Mouse (Mus musculus): ENCODE data around the gene Rpl27.
A peak's percentile ranks its signal among the peaks of the same experiment; 100 is the strongest.
"Not testable (repeated sequence)": the region's sequence is repeated elsewhere in the genome, so short reads cannot be mapped to it uniquely, and the experiment has no call there.

Gene Rpl27

DNA sequence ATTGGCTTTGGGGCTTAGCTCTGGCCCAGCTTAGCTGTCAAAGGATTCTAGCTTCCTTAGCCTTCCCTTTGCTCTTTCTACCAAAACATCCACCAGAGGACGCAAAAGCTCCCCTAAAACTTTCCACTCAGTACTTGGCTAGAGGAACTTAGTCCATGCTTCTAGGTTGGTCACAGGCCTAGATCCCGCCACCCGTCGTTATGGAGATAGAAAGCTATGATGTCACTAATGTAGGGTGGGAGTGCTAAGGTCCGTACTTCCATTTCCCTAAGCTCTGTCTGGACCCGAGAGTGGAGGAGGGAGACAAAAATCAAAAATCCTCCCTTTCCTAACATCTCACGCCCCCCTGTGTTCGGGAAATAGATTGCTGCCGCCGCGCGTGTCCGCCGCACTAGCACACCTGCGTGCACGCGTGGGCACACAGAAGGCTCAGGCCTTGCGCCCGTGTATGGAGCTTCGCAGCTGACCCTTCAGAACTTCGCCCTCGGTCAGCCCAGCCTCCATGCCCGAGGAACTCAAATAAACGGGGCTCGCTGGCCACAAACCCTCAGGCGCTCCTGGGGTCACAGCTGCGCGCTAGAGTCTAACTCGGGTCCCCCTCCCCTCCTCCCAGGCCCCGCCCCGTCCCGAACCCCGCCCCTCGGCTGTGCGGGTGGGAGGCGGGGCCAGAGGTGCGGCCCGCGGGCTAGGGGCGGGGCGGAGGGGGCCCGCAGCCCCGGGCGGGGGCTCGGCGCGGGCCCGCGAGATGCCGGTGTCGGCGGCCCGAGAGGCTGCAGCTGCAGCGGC is 25.6 kb downstream of the Rpl27 start:
- DNase-seq (ENCODE audit: low spot score in 2 of 2), result peak in 1 of 2 experiments; percentile 77

DNA sequence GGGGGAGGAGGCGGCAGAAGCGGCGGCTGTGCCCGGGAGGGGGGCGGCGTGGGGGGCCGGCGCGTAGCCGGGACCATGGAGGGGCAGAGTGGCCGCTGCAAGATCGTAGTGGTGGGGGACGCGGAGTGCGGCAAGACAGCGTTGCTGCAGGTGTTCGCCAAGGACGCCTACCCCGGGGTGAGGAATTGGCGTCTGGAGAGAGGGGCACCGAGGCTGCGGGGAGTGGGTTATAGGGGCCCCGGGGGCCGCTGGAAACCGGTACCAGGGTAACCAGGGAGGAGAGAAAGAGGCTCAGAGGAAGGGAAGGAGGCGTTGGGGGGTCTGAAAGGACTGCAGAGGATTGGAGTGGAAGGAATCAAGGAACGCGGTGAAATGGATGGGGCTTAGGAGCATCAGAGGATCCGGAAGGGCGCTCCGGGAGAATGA is 26.2 kb downstream of the Rpl27 start:
- no peak for DNase-seq (ENCODE audit: low spot score in 2 of 2)

DNA sequence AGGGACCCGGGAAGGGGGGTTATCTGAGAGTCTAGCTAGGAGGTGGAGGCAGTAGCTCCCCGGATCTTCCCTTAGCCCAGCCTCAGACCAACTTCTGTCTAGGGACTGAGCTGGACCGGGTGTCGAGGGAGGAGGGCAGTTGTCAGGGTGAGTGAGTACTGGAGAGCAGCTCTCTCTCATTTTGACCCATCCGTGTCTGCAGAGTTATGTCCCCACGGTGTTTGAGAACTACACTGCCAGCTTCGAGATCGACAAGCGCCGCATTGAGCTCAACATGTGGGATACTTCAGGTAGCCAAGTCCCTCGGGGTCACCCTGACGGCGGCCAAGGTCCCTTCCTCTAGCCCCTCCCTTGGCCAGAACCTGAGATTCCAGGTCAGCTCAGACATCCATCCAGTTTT is 26.6 kb downstream of the Rpl27 start:
- no peak for DNase-seq (ENCODE audit: low spot score in 2 of 2)

DNA sequence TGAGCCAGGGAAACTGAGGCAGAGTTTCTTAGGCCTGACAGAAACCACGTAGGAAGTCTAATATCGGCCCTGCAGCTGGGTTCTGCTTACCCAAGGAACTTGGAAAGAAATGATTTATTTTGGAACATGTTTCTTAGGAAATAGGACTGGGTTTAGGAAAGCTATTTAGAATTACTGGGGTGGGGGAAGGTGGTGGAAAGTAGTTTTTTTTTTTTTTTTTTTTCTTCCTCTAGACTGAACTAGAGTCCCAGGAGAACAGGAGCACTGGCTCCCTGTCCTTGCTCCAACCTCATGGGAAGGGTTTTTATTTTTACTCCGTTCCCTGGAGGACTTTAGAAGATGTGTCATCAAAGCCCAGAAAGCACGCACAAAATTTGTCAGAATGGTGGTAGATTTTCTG is 27.1 kb downstream of the Rpl27 start:
- DNase-seq (ENCODE audit: low spot score in 2 of 2), result no peak

DNA sequence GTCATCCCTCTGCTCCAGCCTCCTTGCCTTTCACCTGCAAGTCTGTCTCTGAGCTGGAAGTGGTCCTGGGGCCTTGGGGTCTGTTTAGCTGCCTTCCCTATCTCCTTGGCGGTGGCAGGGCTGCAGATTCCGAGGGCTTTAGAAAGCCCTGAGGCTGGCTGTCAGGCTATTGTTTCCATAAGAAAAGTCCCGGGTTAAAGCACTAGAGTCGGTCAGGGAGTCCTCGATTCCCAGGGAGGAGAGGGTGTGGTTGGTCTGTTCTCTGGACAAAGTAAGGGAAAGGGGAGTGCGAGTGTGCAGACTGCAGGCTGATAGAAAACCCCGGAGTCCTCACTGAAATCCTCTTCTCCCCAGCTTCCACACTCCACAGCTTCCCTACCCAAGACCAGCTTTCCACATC is 28.1 kb downstream of the Rpl27 start:
- no peak for DNase-seq (ENCODE audit: low spot score in 2 of 2)

DNA sequence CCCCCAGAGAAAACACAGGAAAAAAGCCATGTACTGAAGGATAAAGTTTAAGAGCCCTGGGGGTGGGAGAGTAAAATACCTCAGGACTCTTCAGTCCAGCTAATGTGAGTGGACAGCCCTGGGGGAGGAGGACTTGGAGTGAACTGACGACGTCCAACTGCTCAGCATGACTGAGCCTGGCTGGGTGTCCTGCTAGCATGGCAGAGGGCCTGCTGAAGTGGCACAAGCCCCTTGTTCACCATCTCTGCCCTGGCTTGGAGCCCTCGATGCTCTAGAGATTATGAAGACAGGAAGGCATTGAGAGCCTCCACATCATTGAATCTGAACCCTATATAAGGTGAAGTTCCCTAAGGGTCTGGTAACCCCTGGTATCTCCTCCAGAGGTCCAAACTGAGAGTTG is 29.8 kb downstream of the Rpl27 start:
- DNase-seq (ENCODE audit: low spot score in 2 of 2), result no peak

DNA sequence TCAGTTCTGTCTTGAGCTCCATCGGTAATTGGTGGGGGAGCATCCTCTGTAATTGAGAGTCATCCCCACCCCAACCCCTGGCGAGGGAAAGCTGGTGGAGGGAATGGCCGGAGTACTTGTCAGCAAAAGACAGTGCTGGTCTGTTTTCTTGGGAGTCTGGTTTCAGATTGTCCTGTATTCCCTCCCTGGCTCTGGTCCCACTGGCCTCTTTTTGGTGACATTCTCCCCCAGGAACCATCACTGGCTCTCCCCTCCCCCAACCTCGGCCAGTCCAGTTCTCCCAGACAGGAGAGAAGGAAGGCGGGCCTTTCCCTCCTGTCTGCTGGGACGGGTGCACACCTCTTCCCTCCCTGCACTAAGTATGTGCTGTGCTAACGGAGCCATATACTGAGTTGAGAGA is 30.2 kb downstream of the Rpl27 start:
- DNase-seq (ENCODE audit: low spot score in 2 of 2), result peak in 1 of 2 experiments; percentile 43

DNA sequence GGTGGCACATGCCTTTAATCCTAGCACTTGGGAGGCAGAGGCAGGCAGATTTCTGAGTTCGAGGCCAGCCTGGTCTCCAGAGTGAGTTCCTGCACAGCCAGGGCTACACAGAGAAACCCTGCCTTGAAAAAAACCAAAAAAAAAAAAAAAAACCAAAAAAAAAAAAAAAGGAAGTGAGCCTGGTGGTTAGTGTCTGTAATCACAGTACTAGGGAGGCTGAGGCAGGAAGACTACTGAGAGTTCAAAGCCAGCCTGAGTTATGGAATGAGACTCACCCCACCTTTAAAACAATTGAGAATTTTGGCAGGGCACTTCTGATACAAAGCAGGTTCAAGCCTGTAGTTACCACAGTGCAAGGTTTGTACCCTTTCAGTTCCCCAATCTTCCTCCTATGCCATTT is 31.6 kb downstream of the Rpl27 start:
- not testable (repeated sequence) for DNase-seq (ENCODE audit: low spot score in 2 of 2)

DNA sequence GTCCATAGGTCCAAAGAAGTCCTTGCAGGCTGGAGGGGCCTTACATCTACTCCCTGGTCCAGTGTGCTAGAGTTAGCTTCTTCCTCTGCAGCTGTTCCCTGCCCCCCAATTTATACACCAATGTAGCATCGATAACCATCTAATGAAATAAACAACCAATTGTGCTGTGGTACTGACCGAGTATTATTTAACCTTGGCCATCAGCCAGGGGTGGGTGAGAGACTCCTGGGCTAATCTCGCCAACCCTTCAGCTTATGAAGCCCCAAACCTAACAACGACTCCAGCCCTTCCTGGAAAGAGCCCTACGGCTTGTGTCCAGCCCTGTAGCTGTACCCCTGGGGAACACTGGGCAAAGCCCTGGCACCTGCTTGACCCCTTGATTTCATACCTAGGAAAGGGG is 32.2 kb downstream of the Rpl27 start:
- DNase-seq (ENCODE audit: low spot score in 2 of 2), result no peak

DNA sequence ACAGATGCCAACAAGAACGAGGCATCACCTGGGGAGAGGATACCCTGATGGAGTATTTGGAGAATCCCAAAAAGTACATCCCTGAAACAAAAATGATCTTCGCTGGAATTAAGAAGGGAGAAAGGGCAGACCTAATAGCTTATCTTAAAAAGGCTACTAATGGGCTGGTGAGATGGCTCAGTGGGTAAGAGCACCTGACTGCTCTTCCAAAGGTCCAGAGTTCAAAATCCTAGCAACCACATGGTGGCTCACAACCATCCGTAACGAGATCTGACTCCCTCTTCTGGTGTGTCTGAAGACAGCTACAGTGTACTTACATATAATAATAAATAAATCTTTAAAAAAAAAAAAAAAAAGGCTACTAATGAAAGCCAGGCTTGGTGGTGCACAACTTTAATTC is 34.3 kb downstream of the Rpl27 start:
- not testable (repeated sequence) for DNase-seq (ENCODE audit: low spot score in 2 of 2)

DNA sequence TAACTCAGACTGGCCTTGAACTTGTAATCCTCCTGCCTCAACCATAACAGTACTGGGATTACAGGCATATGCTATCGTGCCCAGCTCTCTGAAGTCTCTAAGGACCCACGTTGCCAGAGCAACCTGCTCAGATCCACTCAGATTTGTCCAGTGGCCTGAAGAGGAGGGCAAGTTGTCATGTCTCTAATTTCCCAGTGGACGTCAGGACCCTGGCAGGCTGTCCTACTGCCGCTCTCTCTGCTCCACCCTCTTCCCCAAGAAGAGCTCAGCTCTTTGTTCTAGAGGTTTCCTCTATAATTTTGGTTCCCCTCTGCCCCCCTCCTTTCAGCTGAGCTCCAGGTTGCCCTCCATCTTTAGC is 35.1 kb downstream of the Rpl27 start:
- DNase-seq (ENCODE audit: low spot score in 2 of 2), result peak in 1 of 2 experiments; percentile 68

DNA sequence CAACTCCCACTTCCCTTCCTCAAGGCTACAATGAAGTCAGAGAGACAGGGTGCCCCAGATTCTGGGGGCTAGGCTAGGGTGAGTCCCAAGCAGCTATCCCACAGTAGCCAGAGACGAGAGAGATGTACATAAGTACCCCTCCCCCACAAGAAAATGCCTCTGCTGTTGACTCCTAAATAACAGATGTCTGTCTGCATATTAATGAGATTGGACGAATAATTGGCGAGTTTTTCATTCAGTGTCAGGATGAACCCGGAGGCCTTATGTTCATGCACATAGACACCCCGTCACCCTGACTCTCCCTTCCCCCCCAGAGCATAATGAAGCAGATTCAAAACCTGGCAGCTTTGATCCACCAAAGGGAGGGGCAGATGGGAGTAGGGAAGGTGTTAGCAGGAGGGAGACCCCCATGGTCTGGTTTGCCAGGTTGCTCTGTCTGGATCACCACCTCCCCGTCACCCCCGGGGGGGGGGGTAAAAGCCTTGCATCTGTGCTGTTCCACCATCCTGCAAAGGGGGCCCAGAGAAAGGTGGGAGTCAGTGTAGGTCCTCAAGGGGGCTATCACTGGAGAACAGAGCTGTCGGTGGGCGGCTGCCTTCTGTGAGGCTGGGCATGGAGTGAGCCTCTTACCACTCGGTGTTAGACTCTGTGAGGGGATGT is 35.6 kb downstream of the Rpl27 start:
- peak in 1 of 2 experiments; percentile 54 for DNase-seq (ENCODE audit: low spot score in 2 of 2)

DNA sequence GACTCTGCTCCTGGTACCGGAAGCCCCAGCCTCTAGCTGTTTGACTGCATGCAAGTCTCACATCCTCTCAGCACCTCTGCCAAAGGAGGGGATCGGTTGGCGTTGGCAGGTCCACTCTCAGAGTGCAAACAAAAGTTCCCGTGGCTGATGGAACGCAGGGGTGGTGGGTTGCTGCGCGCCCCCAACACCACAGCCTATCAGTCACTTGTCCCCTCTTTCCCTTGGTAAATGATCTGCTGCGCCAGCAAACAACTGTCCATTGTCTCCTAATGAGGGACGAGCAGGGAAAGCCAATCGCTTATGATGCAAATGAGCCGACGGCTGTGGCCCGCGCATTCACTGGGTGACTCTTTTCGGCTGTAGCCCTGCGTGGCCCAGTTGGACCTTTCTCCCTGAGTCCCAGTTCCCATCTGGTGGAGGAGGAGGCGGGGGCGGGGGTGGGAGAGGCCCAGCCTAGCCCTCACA is 37.1 kb downstream of the Rpl27 start:
- peak in 1 of 2 experiments; percentile 42 for DNase-seq (ENCODE audit: low spot score in 2 of 2)

DNA sequence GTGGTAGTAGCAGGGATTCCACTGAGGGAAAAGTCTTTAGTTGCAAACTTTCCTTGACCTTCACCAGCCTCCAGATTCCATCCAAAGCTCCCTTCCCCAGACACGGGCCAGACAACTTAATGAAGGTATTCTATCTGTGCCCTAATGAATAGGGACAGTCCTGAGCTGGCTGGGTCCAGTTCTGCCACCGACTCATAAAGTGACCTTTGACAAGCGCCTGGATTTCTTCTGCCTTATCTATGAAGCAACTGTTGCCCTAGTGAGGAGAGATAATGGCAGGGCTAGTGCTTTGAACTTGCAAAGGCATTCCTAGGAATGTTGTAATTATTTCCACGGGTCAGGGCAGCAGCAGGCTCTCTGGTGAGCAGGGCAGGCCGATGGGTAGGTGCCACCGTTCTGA is 38.8 kb downstream of the Rpl27 start:
- no peak for DNase-seq (ENCODE audit: low spot score in 2 of 2)

DNA sequence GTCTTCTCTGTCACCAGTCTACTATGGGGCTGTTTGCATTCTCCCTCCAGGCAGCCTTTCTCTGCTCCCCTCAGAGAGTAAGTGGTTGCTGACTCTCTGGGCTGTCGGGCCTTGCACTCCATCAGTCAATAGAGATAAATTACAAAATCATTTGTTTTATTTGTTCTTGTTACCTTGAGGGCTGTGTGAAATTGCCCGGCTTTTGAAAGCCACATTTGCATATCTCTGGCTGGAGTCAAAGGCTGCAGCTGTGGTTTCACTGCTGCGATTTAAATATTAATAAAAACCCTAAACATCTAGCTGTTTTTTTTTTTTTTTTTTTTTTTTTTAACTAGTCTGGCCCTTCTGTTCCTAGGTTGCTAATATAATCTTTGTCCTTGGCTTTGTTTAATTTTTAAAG is 41.7 kb downstream of the Rpl27 start:
- DNase-seq (ENCODE audit: low spot score in 2 of 2), result no peak

DNA sequence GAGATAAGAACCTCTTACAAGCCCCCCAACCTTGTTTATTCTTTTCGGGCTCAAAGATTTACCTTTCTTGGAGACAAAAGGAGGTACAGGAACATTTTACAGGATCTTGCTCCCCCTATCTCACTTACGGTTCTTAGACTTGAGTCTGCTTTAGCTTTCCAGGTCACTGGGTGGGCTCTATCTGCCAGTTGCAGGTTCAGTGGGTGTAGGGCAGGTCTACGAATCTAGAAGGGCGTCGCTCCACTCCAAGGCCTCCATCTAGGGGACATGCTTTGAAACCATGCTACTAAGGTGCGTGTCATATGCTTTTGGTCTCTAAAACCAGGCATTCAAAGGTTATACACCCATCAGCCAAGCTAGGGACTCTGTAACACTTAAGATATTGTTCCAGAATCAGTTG is 42.1 kb downstream of the Rpl27 start:
- no peak for DNase-seq (ENCODE audit: low spot score in 2 of 2)

DNA sequence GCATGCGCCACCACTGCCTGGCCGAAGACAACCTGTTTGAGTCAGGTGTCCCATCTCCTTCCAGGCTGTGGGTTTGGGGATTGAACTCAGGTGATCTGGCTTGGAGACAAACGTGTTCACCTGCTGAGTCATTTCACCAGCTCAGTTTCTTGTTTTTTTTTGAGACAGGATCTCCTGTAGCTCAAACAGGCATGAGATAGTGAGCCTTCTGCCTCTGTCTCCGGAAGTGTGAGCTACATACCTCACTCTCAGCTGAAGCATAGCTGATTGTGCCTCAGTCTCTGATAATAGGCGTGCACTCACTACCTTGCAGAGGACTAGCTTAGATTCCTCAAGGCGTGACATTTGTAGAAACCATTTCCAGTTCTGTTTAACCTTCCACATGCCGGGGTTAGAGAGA is 42.7 kb downstream of the Rpl27 start:
- no peak for DNase-seq (ENCODE audit: low spot score in 2 of 2)

DNA sequence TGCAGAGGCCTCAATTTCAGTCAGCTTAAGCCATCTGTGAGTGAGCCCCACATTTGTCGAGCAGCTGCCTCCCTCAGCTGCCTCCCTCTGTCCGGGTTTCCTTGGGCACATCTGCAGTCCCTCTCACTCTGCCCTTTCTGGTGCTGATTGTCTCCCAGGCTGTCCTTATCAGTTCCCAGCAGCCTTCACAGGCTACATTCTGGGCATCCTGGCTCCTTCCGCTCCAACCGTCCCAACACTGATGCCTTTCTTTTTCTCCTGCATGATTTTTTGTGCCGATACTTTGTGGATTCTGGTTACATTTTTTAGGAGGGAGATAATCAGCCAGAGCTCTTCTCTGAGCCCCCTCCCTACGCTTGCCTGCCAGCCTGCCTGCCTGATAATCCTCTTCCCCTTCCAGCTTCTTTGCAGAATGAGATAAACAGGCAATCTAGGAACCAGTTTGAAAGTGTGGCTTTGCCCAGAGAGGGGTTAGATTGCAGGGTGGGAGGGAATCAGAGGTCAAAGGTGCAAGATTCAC is 43.5 kb downstream of the Rpl27 start:
- DNase-seq (ENCODE audit: low spot score in 2 of 2), result no peak

DNA sequence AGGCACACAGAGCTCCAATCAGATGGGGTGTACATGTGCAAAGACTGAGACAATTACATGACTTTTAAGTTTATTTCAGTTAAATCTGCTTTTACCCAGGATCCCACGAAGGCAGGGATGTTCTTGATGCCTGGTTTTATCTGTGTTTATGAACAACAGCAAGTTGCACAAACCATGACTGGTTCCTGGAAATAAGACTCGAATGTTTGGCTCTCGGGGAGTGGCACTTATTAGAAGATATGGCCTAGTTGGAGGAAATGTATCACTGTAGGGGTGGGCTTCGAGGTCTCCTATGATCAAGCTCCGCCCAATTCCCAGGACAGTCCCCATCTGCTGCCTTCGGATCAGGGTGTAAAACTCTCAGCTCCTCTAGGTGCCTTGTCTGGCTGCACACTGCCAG is 44.0 kb downstream of the Rpl27 start:
- no peak for DNase-seq (ENCODE audit: low spot score in 2 of 2)

All from cerebellum, postnatal 4 days (tissue).